Mouse (Mus musculus) megakaryocyte, embryonic 14.5 days (primary cell): ENCODE measurements around the gene Fzd5.

Source experiments
- FLI1 ChIP-seq: IDR thresholded peaks from 2 replicates; pipeline ENCODE4 v1.6.1; 2012; ENCODE audit warnings: low read length, inconsistent platforms, mixed read lengths
- GATA1 ChIP-seq: IDR thresholded peaks from 3 replicates; pipeline ENCODE4 v1.6.1; 2012; ENCODE audit warnings: mixed read lengths, low read length, inconsistent platforms, borderline replicate concordance

- TF ChIP-seq GATA1 (no peak), FLI1 (no peak)
Observed at GRCm38 (mm10) chr1:64742741-64743408, 5.3 kb upstream of the Fzd5 start.
